Mouse (Mus musculus): ENCODE measurements around the gene Rasl12. TPM values are rescaled to one million over a fixed set of nuclear protein-coding genes. Genes with fewer than 3 reads are reported as not detected.

Rasl12 gene
- 35.6 and 36.9 TPM in 2 replicates for polyA plus RNA-seq (2012; rRNA removed)

GRCm38 (mm10) chr9:65398279-65398678, at the start of gene Rasl12:
TSS of gene Rasl12 (plus strand) at chr9:65398506.
- no peak for DNase-seq (ENCODE audit: low read depth)

DNA sequence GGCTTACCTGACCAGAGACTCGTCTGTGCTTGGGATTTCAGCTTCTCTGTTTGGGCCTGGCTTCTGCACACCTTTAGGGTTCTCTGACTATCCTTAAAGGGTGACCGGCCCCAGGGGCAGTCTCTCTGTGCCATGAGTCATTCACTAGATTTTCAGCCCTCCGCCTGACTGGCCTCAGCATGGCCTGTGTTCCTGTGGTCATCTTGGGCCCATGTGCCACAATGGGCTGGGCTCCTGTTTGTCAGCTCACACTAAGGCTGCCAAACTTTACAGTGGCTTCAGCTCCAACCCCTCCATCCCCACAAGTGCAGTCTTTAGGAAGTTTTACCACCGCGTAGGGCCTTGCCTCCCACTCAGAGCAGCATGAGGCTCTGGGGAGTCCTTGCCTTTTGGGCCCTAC, 45.1 kb upstream of the Rasl12 start:
- no peak for DNase-seq (ENCODE audit: low read depth)

DNA sequence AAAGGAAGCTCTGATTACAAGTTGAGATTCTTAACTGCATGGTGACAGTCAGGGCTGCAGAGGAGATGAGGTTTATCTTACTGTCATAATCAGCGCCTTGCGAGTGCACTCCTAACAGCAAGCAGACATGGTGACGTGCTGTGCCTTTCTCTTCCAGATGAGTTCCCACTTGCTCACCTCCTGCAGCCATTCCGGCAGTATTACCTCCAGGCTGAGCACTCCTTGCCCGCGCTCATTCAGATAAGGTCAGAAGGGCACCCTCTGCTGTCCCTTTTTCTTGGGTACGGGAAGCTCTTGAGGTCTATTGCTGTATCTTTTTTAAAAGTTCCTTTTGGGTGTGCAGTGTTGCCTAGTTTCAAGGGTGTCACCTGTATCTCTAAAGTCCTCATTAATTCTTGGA, 41.7 kb upstream of the Rasl12 start:
- DNase-seq (ENCODE audit: low read depth) = no peak

- no peak for DNase-seq (ENCODE audit: low read depth)
Observed at GRCm38 (mm10) chr9:65356971-65357370, 41.3 kb upstream of the Rasl12 start.

DNA sequence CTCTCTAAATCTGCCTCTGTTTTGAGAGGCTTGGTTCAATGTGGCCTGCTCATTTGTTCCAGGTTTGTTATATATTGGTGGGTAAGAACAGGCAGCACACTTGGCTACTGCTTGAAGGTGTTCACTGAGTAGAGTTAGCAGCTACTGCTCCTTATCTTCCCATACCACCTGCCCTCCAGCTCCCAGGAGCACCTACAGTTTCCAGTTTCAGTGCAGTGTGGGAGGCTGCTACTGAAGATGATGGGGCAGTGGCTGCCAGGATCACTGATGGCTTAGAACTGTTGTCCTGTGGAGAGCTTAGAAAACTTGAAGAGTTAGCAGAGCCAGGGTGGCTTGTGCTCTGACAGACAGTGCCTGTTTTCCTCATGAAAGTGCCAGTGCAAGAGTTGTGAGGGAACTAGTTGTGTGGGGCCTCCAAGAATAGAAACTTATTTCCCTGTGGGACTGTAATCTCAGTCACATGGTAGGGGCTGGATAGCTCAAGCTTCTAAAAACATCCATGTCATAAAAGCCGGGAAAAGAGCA, 39.3 kb upstream of the Rasl12 start:
- DNase-seq (ENCODE audit: low read depth) = no peak

GRCm38 (mm10) chr9:65360641-65361448, 37.5 kb upstream of the Rasl12 start, which contains the start of gene Ubap1l:
TSS of gene Ubap1l (plus strand) at chr9:65361041.
- DNase-seq (ENCODE audit: low read depth) = no peak

DNA sequence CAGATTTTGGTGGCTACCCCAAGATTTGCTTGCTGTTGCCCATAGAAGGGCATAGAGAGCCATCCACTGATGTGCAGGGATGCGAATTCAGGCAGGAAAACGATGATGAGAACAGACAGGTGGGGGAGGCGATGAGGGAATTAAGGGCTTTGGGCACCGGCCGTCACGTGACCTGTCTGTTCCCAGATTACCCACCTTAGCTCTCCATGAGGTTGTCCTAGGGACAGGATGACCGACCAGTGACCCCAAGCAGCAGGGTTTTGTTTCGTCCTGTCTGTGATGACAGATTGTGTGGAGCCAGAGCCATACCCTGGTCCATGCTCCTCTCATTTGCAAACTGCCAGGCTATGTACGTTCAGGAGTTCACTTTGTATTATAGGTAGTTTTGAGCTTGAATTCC, 34.6 kb upstream of the Rasl12 start:
- DNase-seq (ENCODE audit: low read depth) = no peak

GRCm38 (mm10) chr9:65365721-65366120, 32.6 kb upstream of the Rasl12 start:
- no peak for DNase-seq (ENCODE audit: low read depth)

DNA sequence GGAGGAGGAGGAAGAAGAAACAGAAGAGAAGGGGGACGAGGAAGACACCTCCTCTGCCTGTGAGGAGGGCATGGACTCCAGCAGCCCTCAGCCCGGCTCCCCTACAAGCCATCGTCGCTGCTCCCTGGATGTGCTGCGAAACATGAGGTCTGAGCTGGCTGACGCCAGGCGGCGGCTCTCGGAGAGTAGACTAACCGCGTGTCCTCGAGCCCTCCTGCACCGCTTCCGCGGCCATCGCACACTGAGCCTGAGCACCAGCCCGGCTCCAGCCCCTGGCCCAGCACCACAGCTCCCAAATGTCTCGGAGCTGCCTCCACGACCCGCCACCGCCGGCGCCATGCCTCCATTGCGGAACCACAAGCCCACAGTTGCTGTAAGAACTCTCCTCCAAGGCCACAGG, 26.6 kb upstream of the Rasl12 start:
- no peak for DNase-seq (ENCODE audit: low read depth)

GRCm38 (mm10) chr9:65372449-65372848, 25.9 kb upstream of the Rasl12 start:
- DNase-seq (ENCODE audit: low read depth) = no peak

DNA sequence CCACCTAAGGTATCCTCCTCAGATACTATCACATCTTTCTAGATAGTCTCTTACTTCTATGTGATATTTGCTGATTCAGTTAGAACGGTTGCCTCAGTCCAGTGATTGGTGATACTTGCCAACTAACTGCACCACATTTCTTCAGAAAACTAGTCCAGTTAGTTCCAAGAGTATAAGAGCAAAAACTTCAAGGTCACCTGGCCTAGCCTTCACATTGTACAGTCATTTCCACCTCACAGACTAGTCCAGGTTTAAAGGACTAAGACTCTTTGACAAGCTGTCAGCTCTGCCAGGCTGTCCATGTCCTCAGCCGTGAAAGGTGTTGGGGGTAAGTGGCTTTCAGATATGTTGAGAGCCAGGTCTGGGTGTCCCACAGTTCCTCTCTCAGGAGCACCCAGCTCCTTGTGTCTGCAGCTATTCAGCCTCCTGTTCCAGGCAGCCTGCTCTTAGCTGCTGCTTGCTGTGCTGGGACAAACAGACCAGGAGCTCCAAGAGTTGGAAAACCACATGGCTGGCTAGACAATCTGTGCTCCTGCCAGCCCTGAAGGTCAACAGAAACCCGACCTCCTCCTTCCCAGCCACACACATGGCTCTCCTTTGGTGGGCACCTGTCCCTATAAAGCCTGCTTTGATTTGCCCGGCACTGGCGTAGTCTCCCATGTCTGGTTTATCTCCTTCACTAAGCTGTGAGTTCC, 23.7 kb upstream of the Rasl12 start:
- no peak for DNase-seq (ENCODE audit: low read depth)

- DNase-seq (ENCODE audit: low read depth) = no peak
Observed at GRCm38 (mm10) chr9:65375163-65375934, 23.0 kb upstream of the Rasl12 start.

DNA sequence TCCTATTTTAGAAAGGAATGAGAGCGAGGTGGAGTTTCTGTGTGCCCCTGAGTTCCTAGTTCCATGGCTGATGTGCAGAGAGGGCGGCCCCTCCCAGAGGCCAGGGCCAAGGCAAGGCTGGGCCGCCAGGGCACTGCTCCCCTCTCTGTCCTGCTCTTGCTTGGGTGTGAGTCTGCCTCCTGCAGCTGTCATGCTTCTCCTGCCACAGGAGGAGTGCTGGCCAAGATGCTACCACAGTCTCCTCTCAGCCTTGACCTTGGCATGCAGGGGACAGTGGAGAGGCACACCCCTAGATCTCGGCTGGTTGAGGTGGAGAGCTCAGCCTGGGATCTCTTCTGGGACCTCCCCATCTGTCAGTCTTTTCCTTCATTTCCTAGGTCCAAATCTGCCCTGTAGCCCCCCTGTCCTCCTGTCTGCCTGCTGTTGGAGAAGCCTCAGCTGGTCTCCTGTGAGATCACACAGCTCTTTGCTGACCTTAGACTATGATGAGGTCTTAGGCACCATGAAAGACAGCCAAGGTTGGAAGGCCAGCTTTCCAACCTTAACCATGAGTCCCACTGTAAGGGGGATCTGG, 17.2 kb upstream of the Rasl12 start:
- no peak for DNase-seq (ENCODE audit: low read depth)

DNA sequence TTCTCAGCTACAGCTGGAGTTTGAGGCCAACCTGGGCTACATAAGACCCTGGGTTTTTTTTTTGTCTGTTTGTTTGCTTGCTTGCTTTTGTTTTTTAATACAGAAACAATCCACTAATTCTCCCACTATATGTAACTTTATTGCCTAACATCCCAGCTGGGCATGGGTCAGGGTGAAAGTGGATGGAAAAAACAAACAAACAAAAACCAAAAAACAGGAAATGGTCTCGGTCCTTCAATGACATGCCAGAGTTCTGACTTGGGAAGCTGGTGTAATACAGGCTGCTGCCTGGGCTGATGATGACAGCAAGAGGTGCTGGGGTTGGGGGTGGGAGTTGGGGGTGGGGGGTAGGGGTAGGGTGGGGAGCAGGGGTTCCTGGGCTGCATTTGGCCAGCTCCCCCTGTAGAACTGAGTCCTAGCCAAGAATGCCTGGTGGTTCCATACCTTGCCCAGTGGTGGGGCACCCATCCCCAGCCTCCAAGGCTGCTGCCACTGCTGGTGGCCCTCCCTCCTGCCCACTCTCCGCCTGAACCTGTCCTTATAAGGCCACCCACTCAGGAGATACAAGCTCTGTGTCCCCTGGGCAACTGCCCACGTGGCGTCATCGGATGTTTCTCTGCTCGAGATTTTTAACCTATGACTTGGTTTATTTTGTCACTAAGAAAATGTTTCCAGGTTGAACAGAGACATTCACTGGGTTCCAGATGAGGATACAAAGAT, 16.1 kb upstream of the Rasl12 start:
- DNase-seq (ENCODE audit: low read depth) = no peak

DNA sequence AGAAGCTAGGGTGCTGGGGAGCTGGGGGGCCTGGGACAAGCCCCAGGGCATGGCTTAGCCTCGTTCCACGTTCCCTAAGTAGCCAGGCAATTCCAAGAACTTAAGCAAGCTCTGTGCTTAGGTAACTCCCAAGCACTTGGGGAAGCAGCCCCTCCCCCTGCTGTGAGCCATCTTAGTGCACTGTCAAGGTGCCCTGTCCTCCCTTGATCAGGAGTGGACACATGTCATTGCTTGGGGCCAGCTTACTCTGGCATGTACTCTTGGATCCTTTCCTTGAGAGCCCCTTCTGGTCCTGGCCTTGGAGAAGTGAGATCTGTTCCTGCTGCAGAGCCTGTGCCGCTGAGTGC, 15.6 kb upstream of the Rasl12 start:
- peak; percentile 59 for DNase-seq (ENCODE audit: low read depth)

GRCm38 (mm10) chr9:65384276-65384675, 14.0 kb upstream of the Rasl12 start:
- peak; percentile 45 for DNase-seq (ENCODE audit: low read depth)

DNA sequence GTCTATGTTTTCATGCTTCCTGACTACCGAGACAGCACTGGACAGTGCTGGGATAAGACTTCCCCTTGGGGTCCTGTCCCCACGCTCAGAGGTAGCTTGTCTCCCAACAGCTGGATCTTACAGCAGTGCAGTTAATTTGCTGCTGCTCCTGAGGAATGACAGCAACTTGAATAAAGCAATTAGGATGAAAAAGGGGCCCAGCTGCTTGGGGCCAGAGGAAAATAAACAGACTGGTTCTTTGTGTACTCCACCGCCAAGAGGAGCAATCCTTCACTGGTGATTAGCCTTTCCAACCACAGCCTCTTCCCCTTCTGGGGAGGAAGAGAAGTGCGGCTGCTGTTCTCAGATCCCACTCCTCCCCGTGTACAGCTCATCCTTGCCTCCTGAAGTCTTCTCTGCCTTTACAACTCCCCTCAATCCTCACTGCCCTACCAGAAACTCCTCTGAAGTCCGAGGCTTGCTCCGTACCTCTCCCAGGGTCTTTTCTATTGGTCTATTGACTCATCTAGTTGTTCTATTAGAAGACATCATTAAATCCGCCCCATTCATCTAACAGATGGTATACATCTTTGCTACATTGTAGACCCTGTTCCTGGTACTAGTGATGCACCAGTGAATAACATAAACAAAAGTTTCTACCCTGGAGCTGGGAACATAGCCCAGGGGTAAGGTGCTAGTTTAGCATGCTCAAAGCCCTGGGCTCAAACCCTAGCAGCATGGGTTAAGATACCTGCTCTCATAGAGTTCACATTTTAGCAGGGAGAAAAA, 11.7 kb upstream of the Rasl12 start:
- no peak for DNase-seq (ENCODE audit: low read depth)

DNA sequence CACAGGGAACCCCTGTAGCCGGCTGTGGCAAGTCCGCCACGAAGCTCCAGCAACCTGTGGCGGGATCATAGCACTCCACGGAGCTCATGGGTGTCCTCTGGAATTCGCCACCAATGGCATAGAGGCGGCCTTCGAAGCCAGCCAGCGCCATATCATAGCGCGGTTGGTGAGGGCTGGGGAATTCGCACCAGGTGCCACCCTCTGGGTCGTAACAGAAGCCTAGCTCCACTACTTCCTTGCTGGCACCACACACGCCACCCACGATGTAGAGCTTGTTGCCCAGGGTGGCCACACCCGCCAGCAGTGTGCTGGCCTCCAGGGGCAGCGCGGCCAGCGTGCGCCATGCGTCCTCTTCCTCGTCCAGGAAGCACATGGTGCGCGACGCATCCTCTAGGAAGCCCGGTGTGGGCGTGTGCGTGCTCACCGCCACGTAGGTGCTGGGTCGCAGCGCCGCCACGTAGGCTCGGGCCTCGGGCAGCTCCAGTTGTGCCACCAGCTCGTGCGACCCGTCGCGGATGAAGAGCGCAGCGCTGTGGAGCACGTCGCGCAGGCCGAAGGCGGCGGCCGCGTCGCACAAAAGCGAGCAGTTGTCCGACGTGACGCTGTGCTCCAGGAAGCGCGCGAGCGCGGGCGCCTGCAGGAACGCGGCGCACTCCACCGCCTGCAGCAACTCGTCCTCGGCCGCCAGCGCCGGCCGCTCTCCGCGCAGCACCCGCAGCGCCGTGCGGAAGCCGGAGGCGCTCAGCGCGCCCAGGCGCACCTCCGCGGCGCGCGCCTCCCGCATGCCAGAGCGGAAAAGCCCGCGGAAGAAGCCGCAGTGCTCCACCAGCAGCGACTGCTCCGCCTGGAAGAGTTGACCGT, 7.3 kb upstream of the Rasl12 start:
- no peak for DNase-seq (ENCODE audit: low read depth)

- no peak for DNase-seq (ENCODE audit: low read depth)
Observed at GRCm38 (mm10) chr9:65391613-65391964, 6.7 kb upstream of the Rasl12 start, which contains the start of gene Kbtbd13. TSS of gene Kbtbd13 (minus strand) at chr9:65391652.
